Mouse (Mus musculus): Measurements from ENCODE around the gene Klra9.
"Not testable (repeated sequence)": the region's sequence is repeated elsewhere in the genome, so short reads cannot be mapped to it uniquely, and the experiment has no call there.

Klra9 gene

GRCm38 (mm10) chr6:130193012-130193411 is at the start of gene Klra9:
Gene Klra9 (minus strand): TSS chr6:130193112.
- not testable (repeated sequence) for DNase-seq (ENCODE audit: extremely low read depth, low read depth)

- DNase-seq (ENCODE audit: extremely low read depth, low read depth): no peak
Observed at GRCm38 (mm10) chr6:130237536-130237935, 44.6 kb upstream of the Klra9 start.

- DNase-seq (ENCODE audit: extremely low read depth, low read depth): peak; percentile 3
Observed at GRCm38 (mm10) chr6:130236635-130237034, 43.7 kb upstream of the Klra9 start.

- no peak for DNase-seq (ENCODE audit: extremely low read depth, low read depth)
Observed at GRCm38 (mm10) chr6:130233222-130233621, 40.3 kb upstream of the Klra9 start, which contains the start of gene Klra7. Gene Klra7 (minus strand): TSS chr6:130233322.

GRCm38 (mm10) chr6:130197453-130197852 is 4.5 kb upstream of the Klra9 start:
- DNase-seq (ENCODE audit: extremely low read depth, low read depth): not testable (repeated sequence)

GRCm38 (mm10) chr6:130129798-130130197 is 63.1 kb downstream of the Klra9 start, which contains the start of gene Klra8:
Gene Klra8 (minus strand): TSS chr6:130129898.
- not testable (repeated sequence) for DNase-seq (ENCODE audit: extremely low read depth, low read depth)
